Mouse (Mus musculus) embryonic stem cell, embryonic (primary cell): ENCODE data around the gene Cmtm6.

Experiments used
- CTCF ChIA-PET, 4 experiments: fragments of 300-600 bp in 2 of 4; fragments of 350-600 bp in 2 of 4; sonication (Branson Sonifier 250); formaldehyde crosslinking; loops; one replicate each; lab custom pipeline; 2022; ENCODE audit warnings: inconsistent platforms in 2 of 4; lab: Charles Lee
- POLR2A ChIA-PET, 4 experiments: fragments of 300-600 bp in 2 of 4; fragments of 350-600 bp in 2 of 4; sonication (Branson Sonifier 250); formaldehyde crosslinking; loops; one replicate each; lab custom pipeline; 2022; ENCODE audit warnings: antibody characterized with exemption in 4 of 4, inconsistent platforms in 1 of 4; lab: Charles Lee

The Cmtm6 gene

GRCm38 (mm10) chr9:114731011-114731755, at the start of gene Cmtm6:
Gene Cmtm6, plus strand, starts transcription at chr9:114731116.
- POLR2A ChIA-PET, result interaction anchor here in 3 of 4 experiments (0.5 to 4.0 kb wide), 53 partner anchors 8 to 614 kb away, joined by 3 to 20 read pairs (median 4); partner anchors contain the start of genes Cnot10 (in 3 of the 3), Cmtm7 (in 2 of the 3), Cmtm8 (in 2 of the 3) and Dync1li1 (in 1 of the 3)
- CTCF ChIA-PET, result interaction anchor here in 3 of 4 experiments (0.6 to 1.4 kb wide), 27 partner anchors 8 to 358 kb away, joined by 3 to 12 read pairs (median 3); partner anchors contain the start of genes Cnot10 (in 1 of the 3), Glb1 (in 1 of the 3) and Tmppe (in 1 of the 3)

GRCm38 (mm10) chr9:114682193-114682592, 48.7 kb upstream of the Cmtm6 start:
- ChIA-PET CTCF (interaction anchor here in 1 of 4 experiments (0.7 kb wide), 1 partner anchor 77 kb away, joined by 3 read pairs; no protein-coding TSS in a partner anchor), POLR2A (no interaction called here)

GRCm38 (mm10) chr9:114686245-114686644, 44.7 kb upstream of the Cmtm6 start:
- POLR2A ChIA-PET, result interaction anchor here in 3 of 4 experiments (0.7 to 4.4 kb wide), 5 partner anchors 11 to 238 kb away, joined by 3 to 22 read pairs (median 4); partner anchors contain the start of gene Cnot10 (in 1 of the 3)
- CTCF ChIA-PET, result no interaction called here

GRCm38 (mm10) chr9:114687639-114688038, 43.3 kb upstream of the Cmtm6 start:
- ChIA-PET CTCF (no interaction called here), POLR2A (interaction anchor here in 3 of 4 experiments (0.8 to 4.4 kb wide), 17 partner anchors 12 to 156 kb away, joined by 3 to 22 read pairs (median 5); partner anchors contain the start of genes Cmtm6 (in 3 of the 3), Cnot10 (in 2 of the 3) and Cmtm8 (in 1 of the 3))

- CTCF ChIA-PET, result interaction anchor here in 2 of 4 experiments (0.6 to 1.1 kb wide), 2 partner anchors 22 to 106 kb away, joined by 3 to 4 read pairs; no protein-coding TSS in a partner anchor
- POLR2A ChIA-PET, result interaction anchor here (0.5 to 4.4 kb wide), 34 partner anchors 9 to 883 kb away, joined by 3 to 22 read pairs (median 5); partner anchors contain the start of genes Cmtm6 (in 3 of the 4), Cnot10 (in 3 of the 4), Cmtm7 (in 1 of the 4) and Cmtm8 (in 1 of the 4)
These were observed 42.5 kb upstream of the Cmtm6 start, which contains the start of gene Dync1li1 for GRCm38 (mm10) chr9:114688252-114688952. Gene Dync1li1, plus strand, starts transcription at chr9:114688790.

- ChIA-PET POLR2A (interaction anchor here (0.7 to 4.4 kb wide), 28 partner anchors 9 to 758 kb away, joined by 3 to 22 read pairs (median 5); partner anchors contain the start of genes Cnot10 (in 3 of the 4), Cmtm6 (in 1 of the 4), Cmtm7 (in 1 of the 4) and Ubp1 (in 1 of the 4)), CTCF (interaction anchor here in 2 of 4 experiments (0.6 to 1.1 kb wide), 3 partner anchors 21 to 107 kb away, joined by 3 to 4 read pairs (median 3); no protein-coding TSS in a partner anchor)
These were observed 41.9 kb upstream of the Cmtm6 start for GRCm38 (mm10) chr9:114688953-114689407.

- ChIA-PET CTCF (no interaction called here), POLR2A (interaction anchor here in 3 of 4 experiments (0.7 to 4.4 kb wide), 8 partner anchors 15 to 91 kb away, joined by 3 to 22 read pairs (median 4); partner anchors contain the start of genes Cmtm6 (in 1 of the 3), Cmtm7 (in 1 of the 3) and Cnot10 (in 1 of the 3))
These were observed 40.8 kb upstream of the Cmtm6 start for GRCm38 (mm10) chr9:114690119-114690601.

GRCm38 (mm10) chr9:114691112-114691511, 39.8 kb upstream of the Cmtm6 start:
- CTCF ChIA-PET, result interaction anchor here in 1 of 4 experiments (0.6 to 1.0 kb wide), 2 partner anchors 36 to 228 kb away, joined by 3 read pairs; no protein-coding TSS in a partner anchor
- POLR2A ChIA-PET, result interaction anchor here in 3 of 4 experiments (0.5 to 4.2 kb wide), 8 partner anchors 14 to 179 kb away, joined by 3 to 11 read pairs (median 4); partner anchors contain the start of gene Cmtm7 (in 1 of the 3)

GRCm38 (mm10) chr9:114695662-114696061, 35.3 kb upstream of the Cmtm6 start:
- ChIA-PET CTCF (interaction anchor here (0.6 to 1.7 kb wide), 9 partner anchors 15 to 271 kb away, joined by 3 to 10 read pairs (median 4); partner anchors contain the start of gene Cnot10 (in 1 of the 4)), POLR2A (interaction anchor here (0.6 to 2.1 kb wide), 14 partner anchors 9 to 161 kb away, joined by 3 to 7 read pairs (median 3); partner anchors contain the start of gene Cnot10 (in 2 of the 4))

GRCm38 (mm10) chr9:114697072-114697471, 33.8 kb upstream of the Cmtm6 start:
- CTCF ChIA-PET, result interaction anchor here in 1 of 4 experiments (4.1 kb wide), 1 partner anchor 13 kb away, joined by 18 read pairs; no protein-coding TSS in a partner anchor
- POLR2A ChIA-PET, result interaction anchor here in 2 of 4 experiments (1.3 to 2.1 kb wide), 5 partner anchors 8 to 21 kb away, joined by 3 to 7 read pairs (median 4); partner anchors contain the start of gene Dync1li1 (in 1 of the 2)

- ChIA-PET CTCF (interaction anchor here in 1 of 4 experiments (0.6 to 4.1 kb wide), 2 partner anchors 12 to 326 kb away, joined by 5 to 18 read pairs; no protein-coding TSS in a partner anchor), POLR2A (interaction anchor here in 2 of 4 experiments (0.6 to 1.5 kb wide), 6 partner anchors 9 to 18 kb away, joined by 3 to 5 read pairs (median 3); partner anchors contain the start of gene Dync1li1 (in 1 of the 2))
These were observed 33.0 kb upstream of the Cmtm6 start for GRCm38 (mm10) chr9:114697926-114698325.

- ChIA-PET CTCF (interaction anchor here (0.6 to 4.1 kb wide), 13 partner anchors 11 to 668 kb away, joined by 3 to 19 read pairs (median 3); partner anchors contain the start of gene Cmtm6 (in 2 of the 4)), POLR2A (interaction anchor here (0.6 to 2.3 kb wide), 11 partner anchors 9 to 176 kb away, joined by 3 to 9 read pairs (median 3); partner anchors contain the start of genes Cmtm6 (in 1 of the 4) and Dync1li1 (in 1 of the 4))
These were observed 31.7 kb upstream of the Cmtm6 start for GRCm38 (mm10) chr9:114699262-114699661.

- POLR2A ChIA-PET, result interaction anchor here in 3 of 4 experiments (0.5 to 3.3 kb wide), 12 partner anchors 8 to 342 kb away, joined by 3 to 13 read pairs (median 4); partner anchors contain the start of genes Cmtm6 (in 1 of the 3) and Dync1li1 (in 1 of the 3)
- CTCF ChIA-PET, result interaction anchor here (0.6 to 4.1 kb wide), 15 partner anchors 10 to 669 kb away, joined by 3 to 19 read pairs (median 3); partner anchors contain the start of gene Cmtm6 (in 2 of the 4)
These were observed 30.8 kb upstream of the Cmtm6 start for GRCm38 (mm10) chr9:114699882-114700665.

- CTCF ChIA-PET, result interaction anchor here (0.6 to 4.1 kb wide), 7 partner anchors 9 to 598 kb away, joined by 3 to 19 read pairs (median 5); partner anchors contain the start of gene Cmtm6 (in 1 of the 4)
These were observed 29.9 kb upstream of the Cmtm6 start for GRCm38 (mm10) chr9:114701031-114701430.

GRCm38 (mm10) chr9:114701921-114702320, 29.0 kb upstream of the Cmtm6 start:
- ChIA-PET POLR2A (interaction anchor here in 3 of 4 experiments (0.6 to 3.3 kb wide), 9 partner anchors 9 to 62 kb away, joined by 3 to 13 read pairs (median 3); partner anchors contain the start of gene Cnot10 (in 1 of the 3)), CTCF (interaction anchor here in 3 of 4 experiments (1.0 to 3.5 kb wide), 4 partner anchors 8 to 29 kb away, joined by 3 to 19 read pairs (median 4); partner anchors contain the start of gene Cmtm6 (in 1 of the 3))

More at GRCm38 (mm10) chr9:114701031-114701430, 29.9 kb upstream of the Cmtm6 start:
- POLR2A ChIA-PET, result interaction anchor here in 3 of 4 experiments (0.6 to 3.3 kb wide), 9 partner anchors 9 to 51 kb away, joined by 3 to 13 read pairs (median 4); partner anchors contain the start of gene Dync1li1 (in 1 of the 3)
